Mouse (Mus musculus) urinary bladder, postnatal 36 days (tissue): ENCODE data around the gene Fhl1.

ENCODE experiments used
- DNase-seq, 2 experiments: peaks; one replicate each; pipeline ENCODE4 v3.0.0; 2022; ENCODE audit warnings: low spot score in 2 of 2, mixed read lengths in 1 of 2

The Fhl1 gene

DNA sequence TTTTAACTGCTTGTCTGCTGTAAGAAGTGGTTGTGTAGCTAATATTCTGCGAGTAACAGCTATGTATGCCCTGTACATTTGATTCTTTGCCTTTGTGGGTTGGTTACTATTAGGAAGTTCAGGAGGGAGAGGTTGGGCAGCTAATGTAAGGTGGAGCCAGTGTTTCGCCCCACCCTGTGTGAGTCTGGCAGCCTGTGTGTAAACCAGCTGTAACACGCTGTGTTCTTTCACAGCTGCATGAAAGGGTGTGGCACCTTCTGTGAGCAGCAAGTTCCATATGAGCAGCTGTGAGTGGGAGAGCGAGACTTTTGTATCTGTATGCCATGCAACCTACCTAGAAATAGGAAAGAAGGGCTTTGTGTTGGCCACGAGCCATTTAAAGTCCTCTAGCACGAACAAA, 20.6 kb downstream of the Fhl1 start:
- peak; percentile 10 to 12 for DNase-seq

DNA sequence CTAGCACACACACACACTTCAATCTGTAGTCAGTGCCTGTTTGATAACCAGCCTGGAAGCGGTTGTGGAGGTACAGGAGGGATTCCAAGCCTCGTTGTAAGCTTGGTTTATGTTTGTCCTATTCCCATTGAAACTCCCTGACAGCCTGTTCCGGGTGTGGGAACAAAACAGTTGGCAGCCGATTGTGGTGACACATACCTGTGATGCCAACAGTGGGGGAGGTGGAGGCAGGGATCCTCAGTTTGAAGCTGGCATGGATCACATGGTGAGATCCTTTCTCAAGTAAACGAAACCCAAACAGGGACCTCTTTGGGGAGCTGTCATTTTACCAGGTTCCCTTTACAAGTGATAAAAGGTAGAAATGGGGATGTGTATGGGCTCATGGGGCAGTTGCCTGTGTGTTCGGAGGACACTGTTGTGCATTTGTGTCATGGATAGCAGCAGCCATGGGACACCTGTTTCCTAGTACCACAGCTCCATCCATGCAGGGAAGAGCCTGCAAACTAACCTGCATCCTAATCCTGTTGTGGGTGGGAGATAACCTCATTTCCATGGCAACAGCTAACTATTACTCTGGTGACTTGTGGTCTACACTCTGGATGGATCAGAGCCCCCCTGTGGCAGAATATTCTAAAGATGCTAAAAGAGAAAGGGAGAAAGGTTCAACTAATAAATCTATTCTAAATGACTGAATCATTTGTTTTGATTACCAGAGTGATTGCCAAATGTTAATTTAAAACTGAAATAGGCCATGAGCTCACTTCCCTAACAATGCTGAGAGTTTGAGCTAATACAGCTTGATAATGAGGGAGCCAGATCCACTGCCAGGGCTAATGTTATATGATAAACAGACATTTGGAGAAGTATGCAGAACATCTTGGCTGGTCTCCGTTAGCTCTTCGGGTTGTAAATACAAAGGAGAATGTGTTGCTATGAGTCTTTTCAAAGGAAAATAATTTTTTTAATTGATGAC, 22.0 kb downstream of the Fhl1 start:
- no peak for DNase-seq

DNA sequence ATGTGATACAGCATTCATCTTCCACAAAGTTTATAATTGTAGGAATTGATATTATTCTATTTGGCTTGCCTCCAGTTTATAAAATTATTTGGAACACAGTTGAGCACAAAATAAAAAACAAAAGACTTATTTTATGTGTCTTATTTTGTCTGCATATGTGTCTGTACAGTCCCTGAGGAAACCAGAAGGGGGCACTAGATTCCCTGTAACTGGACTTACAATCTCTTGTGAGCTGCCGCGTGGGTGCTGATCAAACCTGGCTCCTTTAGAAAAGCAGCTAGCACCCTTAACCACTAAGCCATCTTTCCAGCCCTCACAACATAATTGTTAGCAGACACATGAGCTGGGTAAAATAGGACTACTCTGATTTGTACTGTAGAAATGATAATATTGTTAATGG, 24.1 kb downstream of the Fhl1 start:
- DNase-seq = peak in 1 of 2 experiments; percentile 15

DNA sequence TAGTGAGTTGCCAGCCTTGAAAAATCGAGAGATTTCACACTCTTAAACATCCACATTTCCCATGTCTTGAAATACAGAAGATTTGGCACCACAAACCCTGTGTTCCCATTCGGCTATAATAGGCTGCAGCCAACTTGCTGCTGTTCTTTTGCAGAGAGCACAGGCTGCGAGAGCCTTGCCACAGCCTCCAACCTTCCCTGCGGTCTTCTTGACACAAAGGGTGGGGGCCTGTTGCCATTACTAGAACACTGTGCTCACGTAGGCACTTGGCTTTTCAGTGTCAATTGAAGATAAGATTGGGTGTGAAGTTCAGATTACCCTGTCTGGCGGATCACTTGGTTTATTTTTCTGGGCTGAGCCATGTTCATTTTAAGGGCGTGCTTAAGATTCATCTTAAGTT, 24.8 kb downstream of the Fhl1 start:
- DNase-seq = no peak

DNA sequence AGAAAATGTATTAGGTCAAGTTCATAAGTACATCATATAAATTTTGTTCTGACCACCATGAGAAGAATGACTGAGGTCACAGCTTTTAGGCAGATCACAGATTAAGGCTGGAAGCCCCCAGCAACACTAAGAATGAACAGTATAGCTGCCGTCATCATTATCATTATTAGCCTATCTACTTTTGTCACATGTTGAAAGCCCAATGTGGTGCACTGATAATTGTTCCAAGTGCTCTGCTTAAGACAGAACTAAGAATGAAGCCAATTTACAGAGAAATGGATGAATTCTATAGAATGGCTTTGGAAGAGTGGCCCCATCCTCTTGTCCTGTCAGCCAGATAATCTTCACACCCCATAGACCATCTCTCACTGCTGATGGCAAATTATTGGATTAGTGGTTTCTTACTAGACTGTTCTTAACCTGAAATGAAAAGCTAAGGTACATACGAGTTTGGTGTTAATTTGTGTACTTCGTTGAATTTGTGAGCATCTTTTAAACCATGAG, 28.7 kb downstream of the Fhl1 start:
- no peak for DNase-seq

DNA sequence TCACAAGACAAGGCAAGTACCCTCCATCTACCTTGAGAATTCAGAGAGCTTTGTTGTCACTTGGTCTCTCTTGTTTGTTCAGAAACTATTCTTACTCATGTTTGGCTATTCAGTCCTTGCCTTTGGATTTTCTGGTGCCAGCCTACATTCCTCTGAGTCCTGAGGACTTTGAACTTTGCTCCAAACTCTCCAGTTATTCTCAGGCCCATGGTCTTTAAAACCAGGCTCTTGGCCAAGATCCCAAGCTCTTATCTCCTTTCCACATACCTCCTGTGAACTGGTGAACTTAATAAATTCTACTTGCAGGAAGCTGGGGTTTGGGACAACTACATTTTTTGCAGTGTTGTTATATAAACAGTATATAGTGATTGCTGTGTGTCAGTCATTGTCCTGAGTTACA, 38.3 kb downstream of the Fhl1 start:
- DNase-seq = no peak

DNA sequence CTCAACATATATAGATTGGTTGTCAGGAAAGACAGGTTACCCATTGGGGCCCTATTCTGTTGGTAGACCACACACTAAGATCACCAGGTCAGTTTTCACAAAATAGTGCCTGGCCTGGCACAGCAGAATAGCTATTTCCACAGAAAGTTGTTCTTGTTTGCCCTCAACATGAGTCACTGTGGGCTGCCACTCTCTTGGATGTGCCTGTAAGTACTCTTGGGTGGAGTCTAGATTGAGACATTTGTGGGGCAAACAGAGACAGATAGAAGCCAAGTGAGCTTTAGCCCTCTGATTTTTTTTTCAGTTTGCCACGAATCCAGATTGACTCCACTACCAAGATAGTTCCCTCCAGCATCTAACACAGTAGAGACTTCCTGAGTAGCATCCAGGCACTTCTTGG, 40.2 kb downstream of the Fhl1 start:
- no peak for DNase-seq

DNA sequence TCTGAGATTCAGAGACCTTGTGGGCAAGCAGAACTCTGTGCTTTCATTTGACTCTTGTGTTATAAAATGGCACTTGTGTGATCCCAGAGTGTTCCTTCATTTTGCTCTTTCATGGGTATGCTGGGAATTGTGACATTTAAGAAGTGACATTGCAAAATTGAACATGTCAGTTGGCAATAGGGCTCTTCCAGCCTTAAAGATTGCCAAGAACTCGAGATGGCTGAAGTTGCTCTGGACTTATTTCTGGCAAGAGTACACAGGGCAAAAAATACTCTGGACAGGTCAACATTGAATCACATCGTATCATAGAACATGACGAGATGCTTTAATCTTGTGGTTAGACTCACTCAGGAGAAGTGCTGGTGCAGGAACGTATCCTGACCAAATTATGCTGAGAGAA, 41.7 kb downstream of the Fhl1 start:
- DNase-seq = no peak

DNA sequence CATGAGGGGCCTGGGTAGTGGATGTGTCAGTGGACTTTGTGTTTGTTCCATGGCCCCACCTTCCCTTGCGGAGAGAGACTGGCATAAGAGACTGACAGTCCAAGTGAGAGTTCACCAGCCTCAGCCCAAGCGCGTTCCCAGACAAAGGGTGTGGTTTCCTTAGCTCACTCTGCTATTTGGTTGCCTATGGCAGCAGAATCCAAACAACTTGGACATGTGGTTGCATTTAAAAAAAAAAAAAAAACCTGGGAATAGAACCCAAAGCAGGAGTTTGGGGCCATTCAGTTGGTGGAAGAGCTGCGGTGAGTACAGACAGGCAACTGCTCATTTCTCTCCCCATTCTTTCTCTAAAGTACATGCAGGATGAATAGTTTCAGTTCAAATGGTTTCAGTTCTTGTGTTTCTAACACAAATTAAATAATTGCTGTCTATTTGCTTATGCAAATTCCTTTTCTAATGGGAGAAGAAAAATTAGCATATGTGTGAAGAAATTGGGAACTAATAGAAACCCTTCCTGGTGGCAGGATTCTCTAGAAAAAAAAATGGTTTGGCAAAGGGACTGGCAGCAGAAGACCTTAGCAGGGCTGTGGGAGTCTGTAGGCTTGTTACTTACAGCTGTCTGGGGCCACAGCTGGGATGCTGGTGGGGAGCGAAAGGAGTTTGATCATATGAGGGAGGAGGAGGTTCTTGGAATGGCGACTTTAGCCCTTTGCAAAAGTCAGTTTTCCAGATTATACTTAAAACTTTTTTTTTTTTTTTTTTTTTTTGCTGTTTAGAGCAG, 54.9 kb downstream of the Fhl1 start:
- DNase-seq = peak in 1 of 2 experiments; percentile 20

DNA sequence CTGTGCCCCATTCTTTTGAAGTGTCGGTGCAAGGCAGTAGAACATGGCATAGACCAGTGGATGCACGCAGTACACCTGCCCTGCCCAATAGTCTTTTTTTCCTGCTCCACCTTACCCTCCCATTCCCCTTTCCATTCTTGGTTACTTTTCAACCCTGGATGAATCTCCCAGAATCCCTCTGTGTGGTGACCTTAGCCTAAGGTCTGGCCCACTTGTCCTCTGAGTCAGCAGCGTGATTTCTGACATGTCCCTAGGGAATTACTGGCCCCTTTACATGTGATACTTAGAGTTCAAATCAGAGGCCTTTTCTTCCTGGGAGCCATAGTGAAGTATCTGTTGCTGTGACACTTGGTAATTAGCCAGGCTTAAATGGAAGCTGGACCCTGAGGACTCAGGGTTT, 55.9 kb downstream of the Fhl1 start:
- DNase-seq = no peak

DNA sequence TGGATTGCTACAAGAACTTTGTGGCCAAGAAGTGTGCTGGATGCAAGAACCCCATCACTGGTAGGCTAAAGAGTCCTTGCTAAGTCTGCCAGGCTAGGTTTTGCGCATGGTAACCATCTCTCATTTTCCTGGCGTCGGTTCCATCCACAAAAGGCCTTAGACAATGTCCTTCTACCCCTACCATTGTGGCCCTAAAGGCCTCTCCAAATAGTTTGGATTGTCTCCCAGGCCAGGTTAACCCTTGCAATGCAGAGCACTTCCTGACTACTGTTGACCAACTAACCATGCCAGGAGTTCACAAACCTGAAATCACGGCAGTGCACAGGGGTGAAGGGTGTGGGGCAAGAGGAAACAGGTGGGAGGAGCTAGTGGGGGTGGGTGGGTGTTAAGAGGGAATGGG, 59.0 kb downstream of the Fhl1 start:
- no peak for DNase-seq

DNA sequence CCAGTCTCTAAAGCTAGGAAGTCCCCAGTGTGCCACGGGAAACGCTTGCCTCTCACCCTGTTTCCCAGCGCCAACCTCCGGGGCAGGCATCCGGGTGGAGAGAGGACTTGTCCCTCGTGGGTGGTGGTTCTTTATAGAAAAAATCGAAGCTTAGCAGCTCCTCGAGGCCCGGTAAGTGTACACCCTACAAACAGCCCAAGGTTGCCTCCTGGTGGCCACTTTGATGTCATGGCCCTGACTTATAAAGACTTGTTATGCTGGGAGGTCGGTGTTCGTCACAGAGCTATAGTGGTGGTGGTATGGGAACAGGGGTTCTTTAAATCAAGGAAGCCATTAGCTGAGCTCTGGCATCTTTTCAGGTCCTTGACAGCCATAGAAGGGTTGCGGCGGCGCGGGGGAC, 59.7 kb downstream of the Fhl1 start:
- DNase-seq = peak in 1 of 2 experiments; percentile 52

DNA sequence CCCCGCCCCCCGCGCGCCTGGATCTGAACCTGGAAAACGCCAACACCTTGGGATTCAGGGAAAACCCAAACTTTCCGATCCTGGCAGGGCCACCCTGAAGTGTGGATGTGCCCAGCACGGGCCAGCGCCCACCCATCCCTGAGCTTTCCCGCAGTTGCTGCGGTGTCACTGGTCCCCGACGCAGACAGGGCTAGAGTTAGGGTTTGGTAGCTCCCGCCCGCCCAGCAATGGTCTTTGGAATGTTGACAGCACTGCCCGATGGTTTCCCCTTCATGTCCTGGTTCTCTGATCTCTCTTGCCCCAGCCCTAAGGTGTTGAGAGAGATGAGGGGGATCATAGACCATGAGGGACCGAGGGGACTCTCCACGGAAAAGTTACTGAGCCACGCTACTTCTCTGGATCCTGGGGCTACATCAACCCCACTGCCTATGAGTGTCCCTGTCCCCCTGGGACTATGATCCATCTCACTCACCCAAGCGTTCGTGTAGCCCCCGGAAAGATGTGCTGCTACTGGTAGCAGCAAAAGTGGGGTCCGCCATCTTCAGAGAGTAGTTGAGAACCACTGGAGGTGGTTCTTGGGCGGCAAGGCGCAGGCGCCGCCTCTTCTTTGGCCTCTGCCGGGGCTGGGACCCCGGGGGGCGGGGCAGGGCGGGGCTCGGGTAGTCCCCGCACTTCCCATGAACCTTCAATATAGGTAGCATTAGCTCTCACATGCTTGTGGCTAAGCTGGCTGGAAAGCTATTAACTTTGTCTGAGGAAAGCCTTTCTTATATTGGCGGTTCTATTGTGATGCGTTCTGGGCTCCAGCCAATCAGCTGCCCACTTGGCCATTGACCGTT, 90.4 kb downstream of the Fhl1 start, which contains the start of gene Map7d3:
Gene Map7d3 (minus strand): TSS at position 562 of the 839 bp plus-strand sequence.
- DNase-seq = peak in 1 of 2 experiments; percentile 2

DNA sequence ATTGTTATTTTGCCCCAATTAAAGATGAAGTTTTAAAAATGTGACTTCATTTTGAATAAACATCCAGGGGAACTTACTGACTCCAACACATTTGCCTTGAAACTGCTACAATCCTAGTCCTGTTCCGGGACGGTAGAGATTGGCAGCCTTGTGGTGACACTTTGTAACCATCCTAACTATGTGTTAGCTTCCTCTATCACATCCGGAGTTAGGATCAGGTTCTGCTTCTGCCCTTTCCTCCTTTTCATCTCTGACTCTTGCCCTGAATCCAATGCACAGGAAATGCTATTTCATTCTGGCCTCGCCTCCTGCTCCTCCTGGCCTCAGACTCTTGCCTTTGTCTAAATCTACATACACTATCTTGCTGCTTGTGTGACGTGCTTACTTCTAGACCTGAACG, 95.9 kb downstream of the Fhl1 start:
- DNase-seq = no peak

DNA sequence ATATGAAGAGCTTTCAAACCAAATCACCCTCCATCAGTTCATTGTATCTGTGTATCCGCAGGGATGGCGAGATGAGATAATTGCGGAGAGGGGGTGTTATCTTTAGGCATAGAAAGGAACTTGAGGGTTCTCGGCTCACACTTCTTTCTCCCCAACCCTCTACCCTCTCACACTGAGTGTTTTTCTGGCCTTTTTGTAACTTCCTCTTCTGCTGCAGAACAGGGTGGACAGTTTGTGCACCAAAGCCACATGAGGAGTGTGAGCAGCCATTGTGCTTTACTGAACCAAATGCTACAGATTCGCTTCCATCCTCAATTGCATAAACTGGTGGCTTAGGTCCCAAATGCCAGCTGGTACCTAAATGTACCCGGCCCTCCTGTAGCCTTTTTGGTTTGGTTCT, 104.3 kb downstream of the Fhl1 start:
- DNase-seq = no peak

DNA sequence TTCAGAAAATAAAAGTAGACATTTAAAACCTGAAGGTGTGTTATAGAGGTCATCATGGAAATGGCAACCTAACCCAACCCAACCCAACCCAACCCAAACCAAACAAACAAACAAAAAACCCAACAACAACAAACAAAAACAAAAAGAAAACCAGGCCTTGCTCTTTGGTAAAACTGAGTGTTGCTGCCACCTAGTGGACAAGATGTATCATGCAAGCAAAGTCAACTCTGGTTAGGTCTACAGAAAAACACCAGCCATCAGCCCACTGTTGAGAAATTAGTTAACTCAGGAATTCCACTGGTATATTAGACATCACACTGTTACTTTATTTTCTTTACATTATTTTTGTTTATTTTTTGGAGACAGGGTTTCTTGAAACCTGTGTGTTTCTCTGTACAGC, 107.8 kb downstream of the Fhl1 start:
- peak in 1 of 2 experiments; percentile 0 for DNase-seq

DNA sequence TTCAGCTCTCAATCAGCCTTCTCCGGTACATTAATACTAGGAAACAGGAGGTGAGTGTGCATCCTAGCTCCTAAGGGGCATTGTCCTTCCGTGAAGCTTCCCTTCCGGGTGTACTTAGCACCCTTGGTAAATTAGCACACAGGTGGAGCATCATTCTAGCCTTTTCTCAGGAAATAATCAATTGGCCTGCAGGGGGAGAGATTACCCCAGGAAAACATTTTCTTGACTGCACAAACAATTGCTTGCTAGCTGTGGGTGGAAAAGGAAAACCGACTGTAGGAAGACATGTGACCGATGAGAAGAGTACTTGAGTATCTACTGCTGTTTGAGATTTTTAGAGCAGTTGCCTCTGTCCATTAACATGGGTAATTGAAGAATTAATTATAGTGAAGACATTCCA, 109.7 kb downstream of the Fhl1 start:
- no peak for DNase-seq
